Mouse (Mus musculus) liver, adult 2 months (tissue): ENCODE results near the gene Mmp24. TPM values are rescaled to one million over a fixed set of nuclear protein-coding genes. Genes with fewer than 3 reads are reported as not detected.

Experiments
- DNase-seq: peaks from one replicate; pipeline ENCODE4 v3.0.0-alpha.2; 2011; ENCODE audit warnings: low read depth, low spot score; ENCODE audit errors: extremely low read depth
- H3K27ac ChIP-seq: fragments of 200-500 bp; replicated peaks from 2 replicates; pipeline ENCODE4 v1.5.1; 2012; ENCODE audit warnings: low read depth, mild to moderate bottlenecking, control low read depth, inconsistent platforms, low read length; ENCODE audit not compliant: insufficient read depth
- H3K27me3 ChIP-seq: fragments of 200-500 bp; 2 replicates; pipeline ENCODE4 v1.6.1; 2012; ENCODE audit warnings: mild to moderate bottlenecking, moderate library complexity, low read length, inconsistent platforms; ENCODE audit not compliant: control insufficient read depth, insufficient read depth
- H3K36me3 ChIP-seq: fragments of 200-500 bp; 2 replicates; pipeline ENCODE4 v1.6.1; 2012; ENCODE audit warnings: low read length, inconsistent platforms; ENCODE audit not compliant: control insufficient read depth, insufficient read depth
- H3K4me1 ChIP-seq: fragments of 200-500 bp; 2 replicates; pipeline ENCODE4 v1.6.1; 2011; ENCODE audit warnings: low read length; ENCODE audit not compliant: control insufficient read depth, insufficient read depth
- H3K4me3 ChIP-seq: fragments of 200-500 bp; 2 replicates; pipeline ENCODE4 v1.5.1; 2011; ENCODE audit warnings: low read depth, mild to moderate bottlenecking, control low read depth, low read length, moderate library complexity; ENCODE audit not compliant: insufficient read depth
- H3K79me2 ChIP-seq: fragments of 200-500 bp; 2 replicates; pipeline ENCODE4 v1.6.1; 2012; ENCODE audit warnings: inconsistent platforms, mild to moderate bottlenecking, low read length, moderate library complexity; ENCODE audit not compliant: control insufficient read depth, insufficient read depth
- H3K9ac ChIP-seq: fragments of 200-500 bp; 2 replicates; pipeline ENCODE4 v1.6.1; 2012; ENCODE audit warnings: low read depth, mild to moderate bottlenecking, control low read depth, inconsistent platforms, low read length
- CTCF ChIP-seq: fragments of 200-500 bp; IDR thresholded peaks from 2 replicates; pipeline ENCODE4 v1.5.1; 2011; ENCODE audit warnings: low read depth, low read length, control low read depth
- POLR2A ChIP-seq: fragments of 200-500 bp; IDR thresholded peaks from 2 replicates; pipeline ENCODE4 v1.6.1; 2011; ENCODE audit warnings: low read length, control low read depth; ENCODE audit not compliant: insufficient read depth; ENCODE audit errors: extremely low read depth
- WGBS: fragments of 180-500 bp; shearing (Covaris S2); methylation state at CpG from one replicate; pipeline ENCODE4 v1.1.7; 2018; 5-methylcytosine and 5-hydroxymethylcytosine counted together
- polyA plus RNA-seq: library from polyadenylated mRNA; depleted of rRNA; stranded (reverse); fragments of >200 nt; gene quantifications from 2 replicates; pipeline ENCODE4 v1.2.3, GENCODE M21; 2012
- total RNA-seq: library from RNA; depleted of rRNA; stranded (reverse); fragments of >200 nt; gene quantifications from 2 replicates; pipeline ENCODE4 v1.2.3, GENCODE M21; 2014

Mmp24 gene
- total and polyA plus RNA-seq, 2 experiments, result 0.05 TPM; not detected in 1

- Histone ChIP-seq H3K79me2 (no peaks in the 10 kb centered on the region), H3K9ac (no peak overlapping the region), H3K4me3 (no peak overlapping the region), H3K4me1 (no peaks in the 10 kb centered on the region), H3K27me3 (no peaks in the 10 kb centered on the region), H3K36me3 (no peaks in the 10 kb centered on the region), H3K27ac (no peak overlapping the region)
- WGBS, result 89% methylated on average over 4 of the region's 4 CpGs
- TF ChIP-seq POLR2A (no peak), CTCF (no peak)
- DNase-seq, result no peak
Measured at GRCm38 (mm10) chr2:155838961-155839360, 63.8 kb downstream of the Mmp24 start.

- H3K27me3 ChIP-seq, result no peaks in the 10 kb centered on the region
- 89% methylated on average over 8 of the region's 8 CpGs for WGBS
- H3K27ac ChIP-seq, result no peak overlapping the region
- TF ChIP-seq CTCF, result no peak
- TF ChIP-seq POLR2A, result no peak
- H3K9ac ChIP-seq, result no peak overlapping the region
- no peaks in the 10 kb centered on the region for H3K79me2 ChIP-seq
- peaks cover 14% of the 10 kb centered on the region; the same call in 1 of the 2 replicates for H3K36me3 ChIP-seq
- DNase-seq, result no peak
- no peaks in the 10 kb centered on the region for H3K4me1 ChIP-seq
- no peak overlapping the region for H3K4me3 ChIP-seq
Measured at GRCm38 (mm10) chr2:155846930-155847329, 71.8 kb downstream of the Mmp24 start.

- H3K36me3 ChIP-seq, result peaks cover 14% of the 10 kb centered on the region; the same call in 1 of the 2 replicates
- H3K27ac ChIP-seq, result no peak overlapping the region
- no peaks in the 10 kb centered on the region for H3K27me3 ChIP-seq
- WGBS, result 32% methylated on average over 6 of the region's 6 CpGs
- DNase-seq, result peak; percentile 66
- no peak overlapping the region for H3K9ac ChIP-seq
- H3K79me2 ChIP-seq, result no peaks in the 10 kb centered on the region
- H3K4me1 ChIP-seq, result no peaks in the 10 kb centered on the region
- no peak overlapping the region for H3K4me3 ChIP-seq
- TF ChIP-seq CTCF (peak; percentile 86), POLR2A (no peak)
Measured at GRCm38 (mm10) chr2:155848291-155848690, 73.1 kb downstream of the Mmp24 start.

GRCm38 (mm10) chr2:155849464-155849863, 74.3 kb downstream of the Mmp24 start:
- Histone ChIP-seq H3K36me3 (peaks cover 14% of the 10 kb centered on the region; the same call in 1 of the 2 replicates), H3K27ac (no peak overlapping the region), H3K79me2 (no peaks in the 10 kb centered on the region), H3K27me3 (no peaks in the 10 kb centered on the region), H3K9ac (no peak overlapping the region), H3K4me3 (no peak overlapping the region), H3K4me1 (no peaks in the 10 kb centered on the region)
- 78% methylated on average over 7 of the region's 7 CpGs for WGBS
- TF ChIP-seq POLR2A (no peak), CTCF (no peak)
- no peak for DNase-seq

GRCm38 (mm10) chr2:155850120-155850519, 75.0 kb downstream of the Mmp24 start:
- no peaks in the 10 kb centered on the region for H3K27me3 ChIP-seq
- DNase-seq, result no peak
- H3K27ac ChIP-seq, result no peak overlapping the region
- H3K4me1 ChIP-seq, result no peaks in the 10 kb centered on the region
- no peak overlapping the region for H3K4me3 ChIP-seq
- no peak overlapping the region for H3K9ac ChIP-seq
- H3K79me2 ChIP-seq, result no peaks in the 10 kb centered on the region
- TF ChIP-seq POLR2A (no peak), CTCF (no peak)
- peaks cover 14% of the 10 kb centered on the region; the same call in 1 of the 2 replicates for H3K36me3 ChIP-seq
- WGBS, result 87% methylated on average over 7 of the region's 7 CpGs

- no peak for TF ChIP-seq CTCF
- TF ChIP-seq POLR2A, result no peak
- Histone ChIP-seq H3K4me3 (no peak overlapping the region), H3K9ac (no peak overlapping the region), H3K27me3 (no peaks in the 10 kb centered on the region), H3K4me1 (no peaks in the 10 kb centered on the region), H3K36me3 (peaks cover 13% of the 10 kb centered on the region; the same call in 1 of the 2 replicates), H3K79me2 (no peaks in the 10 kb centered on the region), H3K27ac (no peak overlapping the region)
- no peak for DNase-seq
- 89% methylated on average over 5 of the region's 5 CpGs for WGBS
Measured at GRCm38 (mm10) chr2:155852536-155852935, 77.4 kb downstream of the Mmp24 start.
